ENCODE assay signal across 27 mouse cellular contexts in the genomic region with DNA sequence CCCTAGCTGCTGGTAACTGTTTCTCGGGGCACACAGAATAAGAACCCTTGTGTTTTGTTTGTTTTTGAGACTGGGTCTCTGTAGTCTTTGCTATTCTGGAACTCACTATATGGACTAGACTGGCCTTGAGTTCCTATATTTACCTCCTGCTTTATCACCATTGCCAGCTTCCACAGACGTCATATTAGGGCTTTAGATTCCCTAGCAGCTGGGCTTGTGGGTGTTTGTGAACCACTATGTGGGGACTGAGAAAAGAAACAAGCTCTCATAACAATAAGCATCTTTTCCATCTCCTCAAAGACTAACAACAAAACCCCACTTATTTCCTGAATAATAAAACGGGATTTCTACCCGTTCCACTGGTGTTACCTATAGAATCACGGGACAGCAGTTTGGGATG. TPM values are rescaled to one million over a fixed set of nuclear protein-coding genes. Genes with fewer than 3 reads are reported as not detected.
"Had no signal": no experiment of that assay in that cellular context is flagged by ENCODE, and none has a peak within 500 bp of the region (broad histone marks: within the 10 kb centered on the region; RNA-seq: fewer than 3 reads in every experiment).

No protein-coding gene starts in this region.

- H3K4me1 ChIP-seq: heart, embryonic 13.5 days; heart, embryonic 15.5 days; hindbrain, embryonic 13.5 days; hindbrain, embryonic 15.5 days; kidney, embryonic 15.5 days; limb, embryonic 13.5 days; limb, embryonic 15.5 days; liver, embryonic 12.5 days had no signal

- DNase-seq: gastrocnemius, postnatal 14 days; gastrocnemius, postnatal 36 days; heart, adult 11 months; heart, adult 2 months; heart, postnatal 14 days; heart, postnatal 36 days; kidney, adult 11 months; kidney, adult 2 months; kidney, adult 9 months; kidney, postnatal 14 days; kidney, postnatal 36 days; layer of hippocampus, adult 9-11 months; layer of hippocampus, postnatal 36 days; left cerebral cortex, postnatal 4 days had no signal

- ATAC-seq: hindbrain, postnatal 0 days; intestine, embryonic 16.5 days; liver, embryonic 12.5 days had no signal

- H3K27ac ChIP-seq: heart, adult 2 months; heart, embryonic 13.5 days; heart, embryonic 15.5 days; hindbrain, embryonic 13.5 days; hindbrain, embryonic 15.5 days; hindbrain, postnatal 0 days; kidney, embryonic 15.5 days; kidney, postnatal 0 days; limb, embryonic 13.5 days; limb, embryonic 15.5 days; liver, embryonic 12.5 days had no signal

- H3K4me2 ChIP-seq: heart, embryonic 11.5 days; heart, embryonic 13.5 days; heart, embryonic 15.5 days; hindbrain, embryonic 13.5 days; hindbrain, embryonic 15.5 days; kidney, embryonic 15.5 days; limb, embryonic 13.5 days; limb, embryonic 15.5 days; liver, embryonic 12.5 days had no signal

- H3K27me3 ChIP-seq: heart, embryonic 13.5 days; heart, embryonic 15.5 days; hindbrain, embryonic 13.5 days; hindbrain, embryonic 15.5 days; kidney, embryonic 15.5 days; limb, embryonic 13.5 days; limb, embryonic 15.5 days; liver, embryonic 12.5 days had no signal

- H3K9me3 ChIP-seq: heart, embryonic 13.5 days; heart, embryonic 15.5 days; hindbrain, embryonic 13.5 days; hindbrain, embryonic 15.5 days; kidney, embryonic 15.5 days; limb, embryonic 13.5 days; limb, embryonic 15.5 days; liver, embryonic 12.5 days had no signal

- H3K4me3 ChIP-seq: heart, adult 2 months; heart, embryonic 13.5 days; heart, embryonic 15.5 days; hindbrain, embryonic 13.5 days; hindbrain, embryonic 15.5 days; kidney, embryonic 15.5 days; limb, embryonic 13.5 days; limb, embryonic 15.5 days; liver, embryonic 12.5 days had no signal

- H3K36me3 ChIP-seq: hindbrain, embryonic 15.5 days had no signal

- H3K9ac ChIP-seq: heart, embryonic 13.5 days; heart, embryonic 15.5 days; hindbrain, embryonic 13.5 days; hindbrain, embryonic 15.5 days; kidney, embryonic 15.5 days; limb, embryonic 13.5 days; limb, embryonic 15.5 days; liver, embryonic 12.5 days had no signal

RNA-seq across cellular contexts. Expression of a gene that starts 31.7 kb away (rescaled TPM):
- polyA plus RNA-seq: liver, adult 2 months had no signal
